Mouse (Mus musculus) cerebellum, adult 2 months (tissue): Measurements from ENCODE around the gene Cwc25.

Experiments
- CTCF ChIP-seq: fragments of 200-500 bp; IDR thresholded peaks from 2 replicates; pipeline ENCODE4 v1.5.1; 2011; ENCODE audit warnings: low read depth, mild to moderate bottlenecking, control low read depth, low read length, moderate library complexity, borderline replicate concordance; ENCODE audit not compliant: insufficient read depth
- POLR2A ChIP-seq: fragments of 200-500 bp; IDR thresholded peaks from 2 replicates; pipeline ENCODE4 v1.6.1; 2011; ENCODE audit warnings: low read length, control low read depth, borderline replicate concordance; ENCODE audit not compliant: insufficient read depth

- TF ChIP-seq CTCF (no peak), POLR2A (no peak)
These were observed 13.8 kb upstream of the Cwc25 start for GRCm38 (mm10) chr11:97779968-97780701.
